ENCODE assay signal across 8 mouse cellular contexts in genomic region chr10:7159061-7159511, GRCm38 (mm10). TPM values are rescaled to one million over a fixed set of nuclear protein-coding genes. Genes with fewer than 3 reads are reported as not detected.
DNase-seq lines count a peak whose midpoint lies in the region; ATAC-seq lines count a peak whose summit lies in the region.

No protein-coding gene starts in this region.

- H3K27me3 ChIP-seq in hindbrain, embryonic 11.5 days (ENCODE audit: control insufficient read depth, insufficient read depth, low read length): no peaks in the 10 kb centered on the region

- no peak overlapping the region for H3K4me3 ChIP-seq in hindbrain, embryonic 11.5 days (ENCODE audit: low read depth, low read length)

- H3K27ac ChIP-seq in hindbrain, embryonic 11.5 days (ENCODE audit: low read depth, low read length): peak overlapping the region; percentile 19; the same call in 1 of the 2 replicates

- no peak overlapping the region for H3K9ac ChIP-seq in hindbrain, embryonic 11.5 days (ENCODE audit: low read depth, low read length)

- intact Hi-C loops in left cerebral cortex, postnatal 25 days (cut with DNase I): no loop called here

- 55% methylated on average over 7 of the region's 7 CpGs for WGBS in hindbrain, embryonic 11.5 days

- H3K4me1 ChIP-seq in hindbrain, embryonic 11.5 days (replicated peaks; ENCODE audit: control insufficient read depth, insufficient read depth, low read length): no peaks in the 10 kb centered on the region; the same call in 1 of the 2 replicates

- H3K4me2 ChIP-seq in hindbrain, embryonic 11.5 days (replicated peaks; ENCODE audit: low read depth, low read length): no peak overlapping the region

- H3K9me3 ChIP-seq in hindbrain, embryonic 11.5 days (ENCODE audit: control insufficient read depth, low read length): no peaks in the 10 kb centered on the region

- H3K36me3 ChIP-seq in hindbrain, embryonic 11.5 days (ENCODE audit: control insufficient read depth, insufficient read depth, low read length): no peaks in the 10 kb centered on the region

- peak; percentile 62 for ATAC-seq in hindbrain, embryonic 11.5 days (ENCODE audit: low FRiP score)

- peak; percentile 4 for DNase-seq in left cerebral cortex, adult 11 months (ENCODE audit: low spot score)
- DNase-seq in left cerebral cortex, postnatal 25 days (ENCODE audit: low spot score in 2 of 2): no peak
- peak; percentile 27 for DNase-seq in embryo, embryonic 11.5 days (ENCODE audit: low read depth, low spot score)
- peak; percentile 57 for DNase-seq in hindbrain, embryonic 11.5 days (ENCODE audit: low spot score)
- peak; percentile 6 for DNase-seq in layer of hippocampus, adult 9-10 months (ENCODE audit: low spot score)
- peak; percentile 63 for DNase-seq in lung, postnatal 14 days
- DNase-seq in T-cell, adult 2 months (ENCODE audit: low spot score): no peak
- no peak for DNase-seq in testis, postnatal 10 days (ENCODE audit: low spot score)

RNA-seq across cellular contexts. Expression of gene Cnksr3, which starts 53.0 kb away (rescaled TPM):
- total RNA-seq in left cerebral cortex, postnatal 25 days (2021): 1 to 10 TPM; 5.3 to 7.3 TPM
- polyA plus RNA-seq in hindbrain, embryonic 11.5 days (2014; fragmentation: Nextera tagmentation; extraction: Ambion mirVana): 5.9 and 6.3 TPM in 2 replicates

Comparison
In these comparisons a context has a peak if more than half of its experiments do, and no peak if none do; other contexts are left out.
1. DNase-seq: peak in left cerebral cortex, adult 11 months (single experiment), embryo, embryonic 11.5 days (single experiment), hindbrain, embryonic 11.5 days (single experiment), layer of hippocampus, adult 9-10 months (single experiment) and lung, postnatal 14 days (single experiment); none in left cerebral cortex, postnatal 25 days (0 of 2), T-cell, adult 2 months (single experiment) and testis, postnatal 10 days (single experiment).